Mouse (Mus musculus): ENCODE measurements at regions not wholly inside any gene's neighbourhood (a gene's known extent, or its start where the extent isn't known, plus 50 kb on each side); places are given as distances from the start of the nearest gene placed in this dataset.

- TF ChIP-seq TCF12 (IDR thresholded peaks at IDR 0.05; ENCODE audit: insufficient read depth, poor library complexity, severe bottlenecking) (no peak), POLR2A (IDR thresholded peaks at IDR 0.05; ENCODE audit: insufficient read length, low read depth) (no peak), REST (IDR thresholded peaks at IDR 0.05; ENCODE audit: insufficient read depth, insufficient read length) (no peak), SRF (IDR thresholded peaks at IDR 0.05; ENCODE audit: control insufficient read depth, insufficient read length, low read depth) (no peak), MYOG (IDR thresholded peaks at IDR 0.05; ENCODE audit: control insufficient read depth in 1 of 3, insufficient read depth in 1 of 3, insufficient read length in 2 of 3, low read depth in 2 of 3) (no peak)
Observed at GRCm38 (mm10) chr9:84558346-84558745, 633.4 kb downstream of the Bckdhb start.

All from myocyte (in vitro differentiated cells).